Mouse (Mus musculus): ENCODE results near the gene Prpf6.

The Prpf6 gene

GRCm38 (mm10) chr2:181677096-181677754 is 85.6 kb downstream of the Prpf6 start:
- in situ Hi-C loops (cut with MboI; ENCODE audit: unreplicated experiment in 2 of 2): loop anchor here (5.0 to 10.0 kb wide), 3 partner anchors 35 to 285 kb away; no protein-coding TSS in a partner anchor

GRCm38 (mm10) chr2:181677755-181678098 is 86.1 kb downstream of the Prpf6 start:
- in situ Hi-C loops (cut with MboI; ENCODE audit: unreplicated experiment in 2 of 2): loop anchor here (5.0 to 10.0 kb wide), 3 partner anchors 35 to 285 kb away; no protein-coding TSS in a partner anchor

GRCm38 (mm10) chr2:181678780-181679179 is 87.1 kb downstream of the Prpf6 start:
- in situ Hi-C loops (cut with MboI; ENCODE audit: unreplicated experiment in 2 of 2): loop anchor here (5.0 to 10.0 kb wide), 3 partner anchors 36 to 286 kb away; no protein-coding TSS in a partner anchor

GRCm38 (mm10) chr2:181679951-181680715 is 88.5 kb downstream of the Prpf6 start, which contains the start of gene Tcea2:
Gene Tcea2 (plus strand): TSS chr2:181680310.
- in situ Hi-C loops (cut with MboI; ENCODE audit: unreplicated experiment in 2 of 2): loop anchor here (5.0 to 10.0 kb wide), 4 partner anchors 38 to 288 kb away; partner anchors contain the start of gene Polr3k (in 1 of the 2)

- in situ Hi-C loops (cut with MboI; ENCODE audit: unreplicated experiment in 2 of 2): loop anchor here in 1 of 2 experiments (10.0 kb wide), 1 partner anchor 184 kb away; the partner anchor contains the start of gene Polr3k
Measured at GRCm38 (mm10) chr2:181680716-181681117, 89.0 kb downstream of the Prpf6 start.

- in situ Hi-C loops (cut with MboI; ENCODE audit: unreplicated experiment in 2 of 2): loop anchor here in 1 of 2 experiments (10.0 kb wide), 1 partner anchor 183 kb away; the partner anchor contains the start of gene Polr3k
Measured at GRCm38 (mm10) chr2:181681978-181682377, 90.3 kb downstream of the Prpf6 start.

GRCm38 (mm10) chr2:181683381-181683780 is 91.7 kb downstream of the Prpf6 start:
- in situ Hi-C loops (cut with MboI; ENCODE audit: unreplicated experiment in 2 of 2): loop anchor here in 1 of 2 experiments (10.0 kb wide), 1 partner anchor 181 kb away; the partner anchor contains the start of gene Polr3k

GRCm38 (mm10) chr2:181684713-181685112 is 93.0 kb downstream of the Prpf6 start:
- in situ Hi-C loops (cut with MboI; ENCODE audit: unreplicated experiment in 2 of 2): loop anchor here in 1 of 2 experiments (10.0 kb wide), 1 partner anchor 180 kb away; the partner anchor contains the start of gene Polr3k

GRCm38 (mm10) chr2:181685686-181686085 is 94.0 kb downstream of the Prpf6 start:
- in situ Hi-C loops (cut with MboI; ENCODE audit: unreplicated experiment in 2 of 2): loop anchor here in 1 of 2 experiments (10.0 kb wide), 1 partner anchor 179 kb away; the partner anchor contains the start of gene Polr3k

- in situ Hi-C loops (cut with MboI; ENCODE audit: unreplicated experiment in 2 of 2): loop anchor here in 1 of 2 experiments (10.0 kb wide), 1 partner anchor 177 kb away; the partner anchor contains the start of gene Polr3k
Measured at GRCm38 (mm10) chr2:181687586-181687985, 95.9 kb downstream of the Prpf6 start.

- in situ Hi-C loops (cut with MboI; ENCODE audit: unreplicated experiment in 2 of 2): loop anchor here (10.0 kb wide), 2 partner anchors 175 to 505 kb away; partner anchors contain the start of genes Polr3k (in 1 of the 2) and Ppdpf (in 1 of the 2)
Measured at GRCm38 (mm10) chr2:181689466-181690160, 97.9 kb downstream of the Prpf6 start.

GRCm38 (mm10) chr2:181691083-181691482 is 99.4 kb downstream of the Prpf6 start:
- in situ Hi-C loops (cut with MboI; ENCODE audit: unreplicated experiment in 2 of 2): loop anchor here in 1 of 2 experiments (10.0 kb wide), 1 partner anchor 506 kb away; the partner anchor contains the start of gene Ppdpf

- in situ Hi-C loops (cut with MboI; ENCODE audit: unreplicated experiment in 2 of 2): loop anchor here in 1 of 2 experiments (10.0 kb wide), 1 partner anchor 507 kb away; the partner anchor contains the start of gene Ppdpf
Measured at GRCm38 (mm10) chr2:181691571-181691970, 99.9 kb downstream of the Prpf6 start.

GRCm38 (mm10) chr2:181692304-181692703 is 100.6 kb downstream of the Prpf6 start:
- in situ Hi-C loops (cut with MboI; ENCODE audit: unreplicated experiment in 2 of 2): loop anchor here in 1 of 2 experiments (10.0 kb wide), 1 partner anchor 508 kb away; the partner anchor contains the start of gene Ppdpf

GRCm38 (mm10) chr2:181693339-181694280 is 101.9 kb downstream of the Prpf6 start, which contains the start of gene Rgs19:
Gene Rgs19 (minus strand): TSS chr2:181693977.
- in situ Hi-C loops (cut with MboI; ENCODE audit: unreplicated experiment in 2 of 2): loop anchor here in 1 of 2 experiments (10.0 kb wide), 1 partner anchor 509 kb away; the partner anchor contains the start of gene Ppdpf

- in situ Hi-C loops (cut with MboI; ENCODE audit: unreplicated experiment in 2 of 2): loop anchor here in 1 of 2 experiments (10.0 kb wide), 1 partner anchor 510 kb away; the partner anchor contains the start of gene Ppdpf
Measured at GRCm38 (mm10) chr2:181694581-181694980, 102.9 kb downstream of the Prpf6 start.

- in situ Hi-C loops (cut with MboI; ENCODE audit: unreplicated experiment in 2 of 2): loop anchor here in 1 of 2 experiments (10.0 kb wide), 1 partner anchor 511 kb away; the partner anchor contains the start of gene Ppdpf
Measured at GRCm38 (mm10) chr2:181695776-181696175, 104.1 kb downstream of the Prpf6 start.

- in situ Hi-C loops (cut with MboI; ENCODE audit: unreplicated experiment in 2 of 2): loop anchor here in 1 of 2 experiments (10.0 kb wide), 1 partner anchor 512 kb away; the partner anchor contains the start of gene Ppdpf
Measured at GRCm38 (mm10) chr2:181696801-181697420, 105.2 kb downstream of the Prpf6 start.

Data from v-Abl transformed pro-B cells (cell line).